Mouse (Mus musculus): ENCODE results near the gene Bnc1.

Bnc1 gene

GRCm38 (mm10) chr7:81973939-81974338 is 18.2 kb downstream of the Bnc1 start:
- DNase-seq (ENCODE audit: low spot score), result no peak

GRCm38 (mm10) chr7:81973339-81973738 is 18.8 kb downstream of the Bnc1 start:
- DNase-seq (ENCODE audit: low spot score), result no peak

- DNase-seq (ENCODE audit: low spot score), result no peak
Measured at GRCm38 (mm10) chr7:81968975-81969374, 23.1 kb downstream of the Bnc1 start.

GRCm38 (mm10) chr7:81968451-81968850 is 23.6 kb downstream of the Bnc1 start:
- no peak for DNase-seq (ENCODE audit: low spot score)

- no peak for DNase-seq (ENCODE audit: low spot score)
Measured at GRCm38 (mm10) chr7:81966195-81966594, 25.9 kb downstream of the Bnc1 start.

GRCm38 (mm10) chr7:81959704-81960103 is 32.4 kb downstream of the Bnc1 start:
- DNase-seq (ENCODE audit: low spot score), result no peak

- no peak for DNase-seq (ENCODE audit: low spot score)
Measured at GRCm38 (mm10) chr7:81954208-81954846, 37.8 kb downstream of the Bnc1 start.

GRCm38 (mm10) chr7:81950499-81950898 is 41.6 kb downstream of the Bnc1 start:
- DNase-seq (ENCODE audit: low spot score), result no peak

GRCm38 (mm10) chr7:81945398-81945797 is 46.7 kb downstream of the Bnc1 start:
- DNase-seq (ENCODE audit: low spot score), result no peak

- no peak for DNase-seq (ENCODE audit: low spot score)
Measured at GRCm38 (mm10) chr7:81934806-81935205, 57.3 kb downstream of the Bnc1 start.

GRCm38 (mm10) chr7:81934267-81934745 is 57.8 kb downstream of the Bnc1 start, which contains the start of gene Hdgfl3:
Gene Hdgfl3, minus strand, starts transcription at chr7:81934473.
- DNase-seq (ENCODE audit: low spot score), result peak; percentile 77

- peak; percentile 34 for DNase-seq (ENCODE audit: low spot score)
Measured at GRCm38 (mm10) chr7:81933601-81934266, 58.4 kb downstream of the Bnc1 start.

GRCm38 (mm10) chr7:81933061-81933600 is 59.0 kb downstream of the Bnc1 start:
- no peak for DNase-seq (ENCODE audit: low spot score)

- DNase-seq (ENCODE audit: low spot score), result no peak
Measured at GRCm38 (mm10) chr7:81932521-81933045, 59.5 kb downstream of the Bnc1 start.

GRCm38 (mm10) chr7:81928998-81929397 is 63.1 kb downstream of the Bnc1 start:
- DNase-seq (ENCODE audit: low spot score), result no peak

GRCm38 (mm10) chr7:81921379-81921952 is 70.6 kb downstream of the Bnc1 start:
- no peak for DNase-seq (ENCODE audit: low spot score)

- DNase-seq (ENCODE audit: low spot score), result no peak
Measured at GRCm38 (mm10) chr7:81920314-81920713, 71.8 kb downstream of the Bnc1 start.

GRCm38 (mm10) chr7:81918316-81918715 is 73.8 kb downstream of the Bnc1 start:
- no peak for DNase-seq (ENCODE audit: low spot score)

Measured in ovary, adult 18-20 months (tissue).